ENCODE assay signal across 14 mouse cellular contexts in the genomic region with DNA sequence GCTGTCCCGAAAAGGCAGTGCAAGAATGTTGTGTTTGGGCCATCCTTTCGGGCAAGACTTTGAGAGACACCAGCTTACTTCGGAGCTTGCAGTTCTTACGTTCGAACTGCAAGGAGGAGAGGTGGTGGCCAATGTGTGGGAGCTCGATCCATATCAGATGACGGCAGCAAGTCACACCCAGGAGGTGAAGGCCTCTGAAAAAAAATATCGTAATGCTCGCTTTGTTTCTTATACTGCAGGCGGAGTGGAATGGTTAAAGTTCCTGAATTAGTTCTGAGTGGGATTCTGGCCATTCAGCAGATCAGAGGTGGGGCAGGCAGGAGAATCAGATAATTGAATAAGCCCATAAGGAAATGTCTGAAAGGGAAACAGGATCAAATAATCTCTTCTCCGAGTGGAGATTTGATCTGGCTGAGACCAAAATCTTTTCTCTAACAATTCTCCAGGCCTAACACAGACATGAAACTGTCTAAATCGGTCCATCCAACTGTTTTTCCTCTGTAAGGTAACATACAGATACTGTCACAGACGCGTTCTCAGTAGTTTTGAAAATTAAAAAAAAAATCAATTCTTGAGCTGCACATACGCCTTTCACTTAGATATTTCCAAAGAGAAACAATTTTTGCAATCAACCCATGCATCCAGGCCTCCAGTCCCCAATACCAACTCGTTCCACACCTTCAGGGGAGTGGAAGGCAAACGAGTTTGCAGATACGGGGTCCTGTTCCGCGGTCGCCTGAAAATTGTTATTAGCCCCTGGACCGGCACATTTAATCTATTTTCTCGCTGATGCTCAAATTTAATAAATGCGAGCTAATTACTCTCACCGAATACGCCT. TPM values are rescaled to one million over a fixed set of nuclear protein-coding genes. Genes with fewer than 3 reads are reported as not detected.
DNase-seq lines count a peak whose midpoint lies in the region; ATAC-seq lines count a peak whose summit lies in the region.
"Had no signal": no experiment of that assay in that cellular context is flagged by ENCODE, and none has a peak within 500 bp of the region (broad histone marks: within the 10 kb centered on the region; RNA-seq: fewer than 3 reads in every experiment).

No protein-coding gene starts in this region.

- H3K9me3 ChIP-seq in megakaryocyte, embryonic 14.5 days: no peaks in the 10 kb centered on the region; the same call in 1 of the 2 replicates
- no peaks in the 10 kb centered on the region for H3K9me3 ChIP-seq in forebrain, embryonic 11.5 days (ENCODE audit: control insufficient read depth, low read length)
- no peaks in the 10 kb centered on the region for H3K9me3 ChIP-seq in intestine, embryonic 16.5 days (ENCODE audit: control insufficient read depth, low read length)
- no peaks in the 10 kb centered on the region for H3K9me3 ChIP-seq in stomach, embryonic 15.5 days
- H3K9me3 ChIP-seq: heart, embryonic 15.5 days; lung, embryonic 15.5 days had no signal

- peak overlapping the region; percentile 80 for H3K4me2 ChIP-seq in forebrain, embryonic 11.5 days (ENCODE audit: low read depth, low read length, severe bottlenecking)
- H3K4me2 ChIP-seq in intestine, embryonic 16.5 days (ENCODE audit: low read depth, low read length): peak overlapping the region; percentile 60
- H3K4me2 ChIP-seq in stomach, embryonic 15.5 days: peak overlapping the region; percentile 52

- peaks cover 98% of the 10 kb centered on the region for H3K27me3 ChIP-seq in megakaryocyte, embryonic 14.5 days (replicated peaks)
- peaks cover 70% of the 10 kb centered on the region for H3K27me3 ChIP-seq in forebrain, embryonic 11.5 days (ENCODE audit: control insufficient read depth, insufficient read depth, low read length)
- H3K27me3 ChIP-seq in intestine, embryonic 16.5 days (replicated peaks; ENCODE audit: control insufficient read depth, insufficient read depth, low read length): peaks cover 40% of the 10 kb centered on the region
- peaks cover 87% of the 10 kb centered on the region for H3K27me3 ChIP-seq in stomach, embryonic 15.5 days (replicated peaks)

- peaks cover 69% of the 10 kb centered on the region for H3K4me1 ChIP-seq in megakaryocyte, embryonic 14.5 days
- peaks cover 41% of the 10 kb centered on the region for H3K4me1 ChIP-seq in forebrain, embryonic 11.5 days (replicated peaks; ENCODE audit: control insufficient read depth, insufficient read depth, low read length)
- peaks cover 14% of the 10 kb centered on the region for H3K4me1 ChIP-seq in intestine, embryonic 16.5 days (ENCODE audit: control insufficient read depth, insufficient read depth, low read length)
- peaks cover 24% of the 10 kb centered on the region for H3K4me1 ChIP-seq in stomach, embryonic 15.5 days

- peak overlapping the region; percentile 74; the same call in 1 of the 2 replicates for H3K9ac ChIP-seq in forebrain, embryonic 11.5 days (ENCODE audit: low read length)
- H3K9ac ChIP-seq in intestine, embryonic 16.5 days (ENCODE audit: low read depth, low read length): peak overlapping the region; percentile 75
- H3K9ac ChIP-seq in stomach, embryonic 15.5 days: no peak overlapping the region
- H3K9ac ChIP-seq: heart, embryonic 15.5 days; lung, embryonic 15.5 days had no signal

- H3K27ac ChIP-seq in forebrain, embryonic 11.5 days (ENCODE audit: low read depth, low read length): no peak overlapping the region
- peak overlapping the region; percentile 83 for H3K27ac ChIP-seq in intestine, embryonic 16.5 days (ENCODE audit: low read length)
- H3K27ac ChIP-seq in stomach, embryonic 15.5 days: no peak overlapping the region
- H3K27ac ChIP-seq: gastrocnemius, adult 2 months; heart, embryonic 15.5 days; kidney, postnatal 0 days; lung, embryonic 15.5 days had no signal

- peak overlapping the region; percentile 88 for H3K4me3 ChIP-seq in megakaryocyte, embryonic 14.5 days (replicated peaks)
- H3K4me3 ChIP-seq in forebrain, embryonic 11.5 days (ENCODE audit: low read depth, low read length): peak overlapping the region; percentile 45
- H3K4me3 ChIP-seq in intestine, embryonic 16.5 days (ENCODE audit: low read length): peak overlapping the region; percentile 68
- H3K4me3 ChIP-seq in stomach, embryonic 15.5 days (replicated peaks): peak overlapping the region; percentile 41

- peak; percentile 60 for DNase-seq in forebrain, embryonic 11.5 days (ENCODE audit: low spot score)
- no peak for DNase-seq in Muller cell, postnatal 12 days (ENCODE audit: inconsistent ontology term)
- DNase-seq in adipocyte (ENCODE audit: low spot score): no peak
- DNase-seq: adrenal gland, adult 2 months; gastrocnemius, adult 2 months had no signal

- no peaks in the 10 kb centered on the region for H3K36me3 ChIP-seq in megakaryocyte, embryonic 14.5 days (replicated peaks; ENCODE audit: low read length)
- no peaks in the 10 kb centered on the region for H3K36me3 ChIP-seq in forebrain, embryonic 11.5 days (ENCODE audit: control insufficient read depth, insufficient read depth, low read length)
- no peaks in the 10 kb centered on the region for H3K36me3 ChIP-seq in intestine, embryonic 16.5 days (ENCODE audit: control insufficient read depth, insufficient read depth, low read length)
- H3K36me3 ChIP-seq in stomach, embryonic 15.5 days: no peaks in the 10 kb centered on the region
- H3K36me3 ChIP-seq: G1E; heart, embryonic 15.5 days; lung, embryonic 15.5 days had no signal

- 2% methylated on average over 26 of the region's 26 CpGs for WGBS in forebrain, embryonic 11.5 days
- 2% methylated on average over 26 of the region's 26 CpGs for WGBS in intestine, embryonic 16.5 days
- 3% methylated on average over 26 of the region's 26 CpGs for WGBS in stomach, embryonic 15.5 days

- no peak for ATAC-seq in megakaryocyte, adult 5-6 weeks (ENCODE audit: poor library complexity, severe bottlenecking)
- no peak for ATAC-seq in forebrain, embryonic 11.5 days (replicated peaks; ENCODE audit: low FRiP score)
- no peak for ATAC-seq in intestine, embryonic 16.5 days
- no peak for ATAC-seq in stomach, embryonic 15.5 days (ENCODE audit: insufficient read depth, low FRiP score, low read depth)

RNA-seq across cellular contexts. Expression of gene Nkx2-3, which starts 1.4 kb away (rescaled TPM):
- 0.18 TPM in 1 of 2 replicates, not detected in the other for polyA plus RNA-seq in megakaryocyte, embryonic 14.5 days (2012; ENCODE audit: insufficient read depth, low replicate concordance)
- total RNA-seq in megakaryocyte, adult 5-6 weeks (2015): not detected in 2 replicates
- not detected in 2 replicates for total RNA-seq in megakaryocyte, adult 5-6 weeks (2017)
- polyA plus RNA-seq in forebrain, embryonic 11.5 days (2014; fragmentation: Nextera tagmentation; extraction: Ambion mirVana): 4.1 and 5.7 TPM in 2 replicates
- polyA plus RNA-seq in intestine, embryonic 16.5 days (2015; fragmentation: Nextera tagmentation; extraction: Ambion mirVana): 61.3 and 64.6 TPM in 2 replicates
- 26.3 and 31.4 TPM in 2 replicates for polyA plus RNA-seq in stomach, embryonic 15.5 days (2015; fragmentation: Nextera tagmentation; extraction: Ambion mirVana)
- total RNA-seq: adrenal gland, adult 2 months; gastrocnemius, adult 2 months; left cerebral cortex, adult 18-20 months had no signal
- polyA plus RNA-seq: adrenal gland, adult 2 months; G1E; heart, embryonic 15.5 days; kidney, postnatal 0 days; lung, embryonic 15.5 days had no signal
